Mouse (Mus musculus): ENCODE results near the gene Gapdh.

DNA sequence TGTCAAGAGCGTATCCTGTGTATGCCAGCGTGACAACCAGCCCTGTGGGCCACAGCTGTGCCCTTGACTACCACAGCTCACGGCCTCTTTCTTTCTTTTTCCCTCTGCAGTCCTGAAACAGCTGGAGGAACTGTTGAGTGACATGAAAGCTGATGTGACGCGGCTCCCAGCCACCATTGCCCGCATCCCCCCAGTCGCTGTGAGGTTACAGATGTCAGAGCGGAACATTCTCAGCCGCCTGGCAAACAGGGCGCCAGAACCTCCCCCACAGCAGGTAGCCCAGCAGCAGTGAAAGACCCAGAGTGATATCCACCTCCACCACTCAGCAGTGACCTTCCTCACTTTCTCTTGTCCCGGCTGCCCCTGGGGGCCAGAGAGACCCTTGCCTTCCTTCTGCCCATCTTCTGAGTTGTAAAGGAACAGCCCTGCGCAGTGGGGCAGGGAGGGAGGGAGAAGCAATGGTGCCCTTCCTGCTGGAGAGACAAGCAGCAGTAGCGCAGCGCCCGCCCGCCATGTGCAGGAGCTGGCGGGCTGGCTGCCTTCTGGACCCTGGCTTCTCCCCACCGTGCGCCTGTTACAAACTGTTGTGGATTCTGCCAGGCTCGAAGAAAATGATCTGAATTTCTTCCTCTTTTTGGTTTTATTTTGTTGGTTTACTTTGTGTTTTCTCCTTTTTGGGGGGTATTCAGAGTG is 36.4 kb downstream of the Gapdh start:
- TF ChIP-seq CTCF (IDR thresholded peaks at IDR 0.05; ENCODE audit: borderline replicate concordance, insufficient read depth, low read depth, low read length) (no peak), POLR2A (IDR thresholded peaks at IDR 0.05; ENCODE audit: borderline replicate concordance, insufficient read depth, low read length) (no peak)

All from cerebellum, adult 2 months (tissue).